ENCODE assay signal across 28 mouse cellular contexts in the genomic region with DNA sequence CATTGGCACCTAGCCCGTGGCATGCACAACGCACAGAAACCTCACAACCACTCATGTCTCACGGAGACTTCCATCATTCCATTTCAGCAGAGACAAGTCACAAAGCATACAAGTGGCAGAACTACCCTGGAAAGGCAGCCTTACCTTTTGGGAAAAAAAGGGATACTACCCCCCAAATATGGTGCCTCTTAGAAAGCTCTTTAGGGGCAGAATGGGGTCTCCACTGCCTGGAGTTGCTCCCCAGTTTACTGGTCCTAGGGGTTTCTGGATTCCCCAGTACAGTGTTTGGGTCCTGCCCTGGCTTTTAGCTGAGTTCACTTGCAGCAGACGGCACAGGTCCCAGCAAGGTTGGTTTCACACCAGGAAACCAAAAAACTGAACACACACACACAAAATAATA.
"Had no signal": no experiment of that assay in that cellular context is flagged by ENCODE, and none has a peak within 500 bp of the region (broad histone marks: within the 10 kb centered on the region; RNA-seq: fewer than 3 reads in every experiment).

No protein-coding gene starts in this region.

- H3K27me3 ChIP-seq: heart, embryonic 12.5 days; heart, embryonic 13.5 days; heart, embryonic 15.5 days; hindbrain, embryonic 12.5 days; hindbrain, embryonic 13.5 days; hindbrain, embryonic 15.5 days; intestine, embryonic 15.5 days; kidney, embryonic 15.5 days had no signal

- H3K36me3 ChIP-seq: heart, embryonic 10.5 days; heart, embryonic 12.5 days; heart, embryonic 15.5 days; hindbrain, embryonic 10.5 days; hindbrain, embryonic 12.5 days; hindbrain, embryonic 13.5 days; hindbrain, embryonic 15.5 days; intestine, embryonic 15.5 days; kidney, embryonic 15.5 days had no signal

- H3K4me2 ChIP-seq: heart, embryonic 11.5 days; heart, embryonic 12.5 days; heart, embryonic 13.5 days; heart, embryonic 15.5 days; hindbrain, embryonic 12.5 days; hindbrain, embryonic 13.5 days; hindbrain, embryonic 14.5 days; hindbrain, embryonic 15.5 days; intestine, embryonic 15.5 days; kidney, embryonic 15.5 days had no signal

- DNase-seq: heart, postnatal 10 days; heart, postnatal 36 days; heart, postnatal 4 days; kidney, adult 11 months; kidney, postnatal 10 days; kidney, postnatal 14 days; kidney, postnatal 4 days; layer of hippocampus, adult 9-11 months; layer of hippocampus, postnatal 36 days had no signal

- H3K9ac ChIP-seq: heart, embryonic 12.5 days; heart, embryonic 13.5 days; heart, embryonic 15.5 days; hindbrain, embryonic 12.5 days; hindbrain, embryonic 13.5 days; hindbrain, embryonic 14.5 days; hindbrain, embryonic 15.5 days; intestine, embryonic 15.5 days; kidney, embryonic 15.5 days had no signal

- H3K27ac ChIP-seq: heart, embryonic 10.5 days; heart, embryonic 13.5 days; heart, embryonic 15.5 days; hindbrain, embryonic 10.5 days; hindbrain, embryonic 12.5 days; hindbrain, embryonic 13.5 days; hindbrain, embryonic 14.5 days; hindbrain, embryonic 15.5 days; hindbrain, postnatal 0 days; intestine, embryonic 15.5 days; kidney, embryonic 15.5 days; kidney, postnatal 0 days; layer of hippocampus, adult 2 months had no signal

- H3K4me3 ChIP-seq: heart, embryonic 10.5 days; heart, embryonic 12.5 days; heart, embryonic 13.5 days; heart, embryonic 15.5 days; hindbrain, embryonic 10.5 days; hindbrain, embryonic 12.5 days; hindbrain, embryonic 13.5 days; hindbrain, embryonic 15.5 days; intestine, embryonic 15.5 days; kidney, embryonic 15.5 days; layer of hippocampus, adult 2 months had no signal

- H3K4me1 ChIP-seq: intestine, embryonic 15.5 days had no signal

- ATAC-seq: hindbrain, embryonic 16.5 days; hindbrain, postnatal 0 days; inflammation-experienced regulatory T-cells, adult 6 months; intestine, embryonic 15.5 days; intestine, embryonic 16.5 days; intestine, postnatal 0 days had no signal

- H3K9me3 ChIP-seq: heart, embryonic 12.5 days; heart, embryonic 13.5 days; heart, embryonic 15.5 days; hindbrain, embryonic 12.5 days; hindbrain, embryonic 13.5 days; hindbrain, embryonic 15.5 days; intestine, embryonic 15.5 days had no signal
